Mouse (Mus musculus): Measurements from ENCODE around the gene Smagp.
"Not testable (repeated sequence)": the region's sequence is repeated elsewhere in the genome, so short reads cannot be mapped to it uniquely, and the experiment has no call there.

Gene Smagp

GRCm38 (mm10) chr15:100615825-100616220 lies 20.9 kb downstream of the Smagp start:
- no peaks in the 10 kb centered on the region for H3K27me3 ChIP-seq (ENCODE audit: insufficient read depth, low read length)
- TF ChIP-seq POU5F1 (IDR thresholded peaks at IDR 0.05; ENCODE audit: borderline replicate concordance, low read length) (no peak), CTCF (conservative IDR thresholded peaks at IDR 0.05; ENCODE audit: low read length) (no peak), NANOG (IDR thresholded peaks at IDR 0.05; ENCODE audit: borderline replicate concordance, low read length) (no peak)
- H3K9me3 ChIP-seq (ENCODE audit: low read length): no peaks in the 10 kb centered on the region
- H3K4me1 ChIP-seq (replicated peaks; ENCODE audit: low read depth, low read length): peaks cover 52% of the 10 kb centered on the region
- peak overlapping the region; percentile 97 for H3K4me3 ChIP-seq (replicated peaks; ENCODE audit: low read length)
- H3K36me3 ChIP-seq (ENCODE audit: insufficient read depth, low read length): peaks cover 44% of the 10 kb centered on the region

- H3K36me3 ChIP-seq (ENCODE audit: insufficient read depth, low read length): peaks cover 38% of the 10 kb centered on the region
- TF ChIP-seq POU5F1 (IDR thresholded peaks at IDR 0.05; ENCODE audit: borderline replicate concordance, low read length) (no peak), NANOG (IDR thresholded peaks at IDR 0.05; ENCODE audit: borderline replicate concordance, low read length) (no peak), CTCF (conservative IDR thresholded peaks at IDR 0.05; ENCODE audit: low read length) (no peak)
- H3K4me1 ChIP-seq (replicated peaks; ENCODE audit: low read depth, low read length): peaks cover 55% of the 10 kb centered on the region
- no peaks in the 10 kb centered on the region for H3K27me3 ChIP-seq (ENCODE audit: insufficient read depth, low read length)
- H3K9me3 ChIP-seq (ENCODE audit: low read length): no peaks in the 10 kb centered on the region
- peak within 1 kb of the TSS; percentile 97 for H3K4me3 ChIP-seq (replicated peaks; ENCODE audit: low read length)
Observed at GRCm38 (mm10) chr15:100614996-100615824, 21.5 kb downstream of the Smagp start, which contains the start of gene Dazap2. Gene Dazap2, plus strand, starts transcription at chr15:100615349.

GRCm38 (mm10) chr15:100614218-100614995 lies 22.3 kb downstream of the Smagp start:
- H3K4me3 ChIP-seq (replicated peaks; ENCODE audit: low read length): peak overlapping the region; percentile 81

GRCm38 (mm10) chr15:100613584-100613983 lies 23.2 kb downstream of the Smagp start:
- H3K27me3 ChIP-seq (ENCODE audit: insufficient read depth, low read length): no peaks in the 10 kb centered on the region

More at GRCm38 (mm10) chr15:100614218-100614995, 22.3 kb downstream of the Smagp start:
- peaks cover 30% of the 10 kb centered on the region for H3K36me3 ChIP-seq (ENCODE audit: insufficient read depth, low read length)
- H3K4me1 ChIP-seq (replicated peaks; ENCODE audit: low read depth, low read length): peaks cover 59% of the 10 kb centered on the region
- TF ChIP-seq CTCF (conservative IDR thresholded peaks at IDR 0.05; ENCODE audit: low read length): no peak
- TF ChIP-seq NANOG (IDR thresholded peaks at IDR 0.05; ENCODE audit: borderline replicate concordance, low read length): no peak
- no peak for TF ChIP-seq POU5F1 (IDR thresholded peaks at IDR 0.05; ENCODE audit: borderline replicate concordance, low read length)
- no peaks in the 10 kb centered on the region for H3K9me3 ChIP-seq (ENCODE audit: low read length)
- no peaks in the 10 kb centered on the region for H3K27me3 ChIP-seq (ENCODE audit: insufficient read depth, low read length)

GRCm38 (mm10) chr15:100612432-100612831 lies 24.3 kb downstream of the Smagp start:
- peaks cover 46% of the 10 kb centered on the region for H3K4me1 ChIP-seq (replicated peaks; ENCODE audit: low read depth, low read length)
- no peaks in the 10 kb centered on the region for H3K9me3 ChIP-seq (ENCODE audit: low read length)
- H3K4me3 ChIP-seq (replicated peaks; ENCODE audit: low read length): no peak overlapping the region
- peaks cover 10% of the 10 kb centered on the region for H3K36me3 ChIP-seq (ENCODE audit: insufficient read depth, low read length)
- TF ChIP-seq CTCF (conservative IDR thresholded peaks at IDR 0.05; ENCODE audit: low read length) (peak; percentile 51), POU5F1 (IDR thresholded peaks at IDR 0.05; ENCODE audit: borderline replicate concordance, low read length) (no peak)
- H3K27me3 ChIP-seq (ENCODE audit: insufficient read depth, low read length): no peaks in the 10 kb centered on the region

More at GRCm38 (mm10) chr15:100613584-100613983, 23.2 kb downstream of the Smagp start:
- peaks cover 21% of the 10 kb centered on the region for H3K36me3 ChIP-seq (ENCODE audit: insufficient read depth, low read length)
- peak overlapping the region; percentile 53 for H3K4me3 ChIP-seq (replicated peaks; ENCODE audit: low read length)
- TF ChIP-seq NANOG (IDR thresholded peaks at IDR 0.05; ENCODE audit: borderline replicate concordance, low read length) (no peak), POU5F1 (IDR thresholded peaks at IDR 0.05; ENCODE audit: borderline replicate concordance, low read length) (no peak), CTCF (conservative IDR thresholded peaks at IDR 0.05; ENCODE audit: low read length) (peak; percentile 45)
- H3K9me3 ChIP-seq (ENCODE audit: low read length): no peaks in the 10 kb centered on the region
- peaks cover 56% of the 10 kb centered on the region for H3K4me1 ChIP-seq (replicated peaks; ENCODE audit: low read depth, low read length)

- Histone ChIP-seq H3K4me1 (replicated peaks; ENCODE audit: low read depth, low read length) (peaks cover 42% of the 10 kb centered on the region), H3K36me3 (ENCODE audit: insufficient read depth, low read length) (peaks cover 5% of the 10 kb centered on the region), H3K9me3 (ENCODE audit: low read length) (no peaks in the 10 kb centered on the region), H3K27me3 (ENCODE audit: insufficient read depth, low read length) (no peaks in the 10 kb centered on the region), H3K4me3 (replicated peaks; ENCODE audit: low read length) (no peak overlapping the region)
- TF ChIP-seq POU5F1 (IDR thresholded peaks at IDR 0.05; ENCODE audit: borderline replicate concordance, low read length) (no peak), CTCF (conservative IDR thresholded peaks at IDR 0.05; ENCODE audit: low read length) (no peak), NANOG (IDR thresholded peaks at IDR 0.05; ENCODE audit: borderline replicate concordance, low read length) (no peak)
Observed at GRCm38 (mm10) chr15:100611951-100612350, 24.8 kb downstream of the Smagp start.

GRCm38 (mm10) chr15:100606677-100607076 lies 30.1 kb downstream of the Smagp start:
- TF ChIP-seq CTCF (conservative IDR thresholded peaks at IDR 0.05; ENCODE audit: low read length): peak; percentile 37
- H3K9me3 ChIP-seq (ENCODE audit: low read length); H3K4me3 ChIP-seq (replicated peaks; ENCODE audit: low read length); H3K36me3 ChIP-seq (ENCODE audit: insufficient read depth, low read length): not testable (repeated sequence)
- Histone ChIP-seq H3K4me1 (replicated peaks; ENCODE audit: low read depth, low read length) (peaks cover 33% of the 10 kb centered on the region), H3K27me3 (ENCODE audit: insufficient read depth, low read length) (peaks cover 12% of the 10 kb centered on the region)

GRCm38 (mm10) chr15:100601669-100602068 lies 35.1 kb downstream of the Smagp start:
- Histone ChIP-seq H3K4me1 (replicated peaks; ENCODE audit: low read depth, low read length) (peaks cover 29% of the 10 kb centered on the region), H3K36me3 (ENCODE audit: insufficient read depth, low read length) (no peaks in the 10 kb centered on the region), H3K4me3 (replicated peaks; ENCODE audit: low read length) (no peak overlapping the region), H3K9me3 (ENCODE audit: low read length) (no peaks in the 10 kb centered on the region), H3K27me3 (ENCODE audit: insufficient read depth, low read length) (peaks cover 46% of the 10 kb centered on the region)
- no peak for TF ChIP-seq CTCF (conservative IDR thresholded peaks at IDR 0.05; ENCODE audit: low read length)
- TF ChIP-seq NANOG (IDR thresholded peaks at IDR 0.05; ENCODE audit: borderline replicate concordance, low read length): no peak
- TF ChIP-seq POU5F1 (IDR thresholded peaks at IDR 0.05; ENCODE audit: borderline replicate concordance, low read length): no peak
